Mouse (Mus musculus) lung, postnatal 14 days (tissue): ENCODE measurements at regions not wholly inside any gene's neighbourhood (a gene's known extent, or its start where the extent isn't known, plus 50 kb on each side); places are given as distances from the start of the nearest gene placed in this dataset.

ENCODE experiments used
- DNase-seq: peaks from one replicate; pipeline ENCODE4 v3.0.0; 2021

DNA sequence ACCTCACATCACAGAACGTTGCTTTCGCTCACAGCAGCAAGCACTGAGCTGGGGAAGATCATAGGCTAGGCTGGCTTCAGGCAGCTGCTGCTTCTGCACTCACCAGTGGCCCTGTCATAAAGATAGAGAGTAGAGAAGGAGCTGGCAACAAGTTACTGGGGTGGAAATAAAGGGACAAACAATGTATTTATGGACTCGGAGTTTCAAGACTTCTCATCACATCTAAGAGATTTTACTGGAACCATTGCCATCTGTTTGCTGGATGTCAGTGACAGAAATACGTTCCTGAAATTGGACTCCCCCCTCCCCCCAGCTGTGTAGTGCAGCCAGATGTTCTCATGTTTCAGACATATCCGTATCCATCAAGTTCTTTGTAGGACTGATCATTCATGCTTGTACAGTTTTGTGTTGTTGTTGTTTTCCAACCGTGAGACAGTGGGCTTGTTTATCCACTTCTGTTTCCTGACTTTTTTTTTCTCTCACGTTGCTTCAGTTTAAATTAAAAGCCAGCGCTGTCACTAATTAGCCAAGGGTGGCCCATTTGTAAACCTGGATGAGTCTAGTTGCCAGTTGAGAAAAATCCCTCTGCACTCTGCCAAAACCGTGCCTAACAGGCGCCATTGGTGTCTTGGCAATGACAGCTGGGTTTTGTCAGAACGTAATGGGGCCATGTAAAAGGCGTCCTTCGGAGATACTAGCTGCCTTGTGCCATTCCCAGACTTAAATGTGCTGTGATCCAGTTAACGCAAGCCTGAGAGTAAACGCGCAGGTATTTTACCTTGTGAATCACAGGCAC, 496.0 kb upstream of the Id4 start:
- no peak for DNase-seq

DNA sequence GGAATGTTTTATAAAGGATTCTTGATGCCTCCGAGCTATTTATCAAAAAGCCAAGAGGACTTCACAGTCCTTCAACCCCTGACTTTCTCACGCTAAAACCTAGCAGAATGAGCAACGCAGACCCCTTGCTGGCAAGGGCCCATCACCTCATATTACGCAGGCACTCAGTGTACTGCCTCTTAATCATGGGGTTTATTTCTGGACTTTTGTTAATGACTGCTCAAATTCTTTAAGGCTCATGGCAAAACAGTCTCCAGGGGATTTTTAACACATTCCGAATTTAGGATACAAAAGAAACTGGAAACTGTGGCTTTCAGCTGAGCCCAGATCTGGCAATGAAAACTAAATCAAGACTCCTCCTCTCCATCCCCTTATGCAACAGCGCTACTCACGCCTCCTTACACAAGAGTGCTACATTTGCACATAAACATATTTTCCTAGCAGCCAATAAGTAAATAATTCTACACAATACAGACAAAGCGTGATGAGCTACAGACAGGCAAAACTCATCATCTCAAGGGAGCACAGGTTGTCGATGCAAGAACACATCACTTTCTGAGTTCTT, 492.0 kb upstream of the Id4 start:
- DNase-seq = no peak

DNA sequence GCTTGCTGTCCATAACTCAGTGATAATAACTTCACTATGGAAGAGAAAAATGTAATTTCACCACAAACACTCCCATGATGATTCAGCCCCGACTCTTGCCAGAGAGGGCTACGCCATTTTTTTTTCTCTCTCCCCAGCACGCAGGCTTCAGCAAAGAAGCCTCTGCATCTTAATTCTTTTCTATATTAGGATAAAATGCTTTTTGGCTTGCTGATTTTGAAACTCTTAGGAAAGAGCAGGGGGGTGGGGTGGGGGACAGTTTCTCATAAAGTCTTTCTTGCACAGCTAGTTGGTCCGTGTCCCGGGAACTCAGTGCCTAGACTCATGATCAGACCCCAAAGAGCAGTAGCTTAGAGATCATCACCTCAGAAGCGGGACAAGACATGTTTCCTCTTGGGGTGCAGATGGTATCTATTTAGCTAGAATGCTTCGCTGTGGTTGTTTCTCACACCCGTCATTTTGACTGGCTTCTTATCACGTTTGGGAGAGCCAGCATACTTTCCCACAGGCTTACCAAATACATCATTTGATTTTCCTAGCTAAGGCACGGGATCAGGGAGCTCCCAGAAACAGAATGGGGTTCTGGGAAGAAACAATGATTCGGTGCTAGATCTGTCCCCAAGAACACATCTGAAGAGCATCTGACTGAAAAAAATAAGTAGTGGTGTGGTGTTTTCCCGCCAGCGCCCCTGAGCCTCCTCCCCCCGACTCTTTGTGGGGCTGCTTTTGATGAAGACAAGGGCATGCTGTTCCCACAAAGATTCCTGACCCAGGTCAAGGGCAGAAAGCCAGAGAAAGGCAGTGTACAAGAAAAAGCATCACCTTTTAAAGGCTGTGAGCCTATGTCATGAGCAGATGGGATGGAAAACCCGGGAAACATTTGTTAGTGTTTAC, 483.6 kb upstream of the Id4 start:
- DNase-seq = no peak

DNA sequence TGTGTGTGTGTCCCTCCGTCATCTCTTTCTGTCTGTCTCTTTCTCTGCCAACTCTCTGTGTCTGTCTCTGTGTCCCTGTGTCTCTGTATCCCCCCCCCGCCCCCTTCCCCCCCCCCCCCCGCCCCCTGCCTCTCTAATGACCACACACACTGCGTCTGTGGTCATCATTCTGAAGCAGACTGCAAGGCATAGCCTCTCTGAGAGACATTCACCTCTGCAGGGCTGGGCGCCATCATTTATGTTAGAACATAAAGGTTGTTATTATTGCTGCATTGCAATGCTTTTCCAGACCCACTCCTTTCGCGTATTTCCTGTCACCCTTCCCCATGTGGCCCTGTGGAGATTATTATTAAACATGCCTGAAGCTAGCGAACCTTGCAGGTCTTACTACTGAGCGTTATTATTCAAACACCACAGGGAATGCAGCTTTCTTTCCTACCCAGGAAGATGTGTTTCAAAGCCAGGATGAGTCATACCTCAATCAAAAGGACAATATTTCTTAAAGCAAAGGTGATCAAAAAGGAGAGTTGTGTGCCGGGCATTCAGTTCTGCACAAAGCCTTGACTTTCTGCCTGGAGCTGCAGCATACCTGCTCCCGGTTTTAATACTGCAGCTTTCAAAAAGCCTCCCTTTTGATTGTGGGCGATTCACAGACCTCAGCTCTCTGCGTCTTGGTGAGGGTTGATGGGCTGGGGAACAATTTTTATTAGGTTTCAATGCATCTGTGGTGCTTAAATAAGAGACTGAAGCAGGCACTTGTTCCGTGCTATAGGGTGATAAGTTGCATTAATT, 482.6 kb upstream of the Id4 start:
- no peak for DNase-seq

DNA sequence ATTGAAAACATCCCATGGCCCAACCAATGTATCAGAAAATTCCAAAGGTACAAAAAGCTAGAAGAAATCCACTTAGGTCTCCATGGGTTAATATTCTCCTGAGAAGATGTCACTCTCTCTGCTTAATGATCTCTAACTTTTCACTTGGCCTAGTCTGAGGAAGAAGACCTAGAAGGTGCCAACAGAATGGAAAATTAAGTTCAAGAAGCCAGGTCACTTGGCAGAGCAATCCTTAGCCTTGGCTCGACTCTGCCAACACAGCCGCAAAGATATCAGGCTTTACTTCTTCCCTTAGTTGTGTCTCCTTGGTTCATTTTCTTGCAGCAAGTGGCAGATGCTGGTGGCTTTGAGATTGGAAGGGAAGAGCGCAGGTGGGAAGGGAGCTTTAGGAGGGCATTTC, 476.6 kb upstream of the Id4 start:
- no peak for DNase-seq

DNA sequence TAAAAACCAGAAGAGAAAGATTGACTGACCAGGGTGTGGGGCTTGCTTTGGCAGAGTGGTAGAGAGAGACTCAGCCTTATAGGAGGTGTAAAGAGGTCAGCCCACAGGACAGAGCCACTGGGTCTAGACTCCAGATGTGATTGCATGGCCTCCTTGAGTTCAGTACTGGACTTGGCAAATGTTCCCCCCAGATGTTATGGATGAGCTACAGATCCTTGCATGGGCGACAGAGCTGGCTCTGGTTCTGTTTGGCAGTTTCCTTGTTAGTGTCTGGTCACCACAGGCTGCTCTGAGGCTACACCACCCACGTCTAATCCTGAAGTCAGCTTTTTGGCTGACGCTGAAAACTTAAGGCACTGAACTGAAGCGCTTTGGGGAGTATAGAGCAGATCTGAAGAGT, 463.2 kb upstream of the Id4 start:
- no peak for DNase-seq

DNA sequence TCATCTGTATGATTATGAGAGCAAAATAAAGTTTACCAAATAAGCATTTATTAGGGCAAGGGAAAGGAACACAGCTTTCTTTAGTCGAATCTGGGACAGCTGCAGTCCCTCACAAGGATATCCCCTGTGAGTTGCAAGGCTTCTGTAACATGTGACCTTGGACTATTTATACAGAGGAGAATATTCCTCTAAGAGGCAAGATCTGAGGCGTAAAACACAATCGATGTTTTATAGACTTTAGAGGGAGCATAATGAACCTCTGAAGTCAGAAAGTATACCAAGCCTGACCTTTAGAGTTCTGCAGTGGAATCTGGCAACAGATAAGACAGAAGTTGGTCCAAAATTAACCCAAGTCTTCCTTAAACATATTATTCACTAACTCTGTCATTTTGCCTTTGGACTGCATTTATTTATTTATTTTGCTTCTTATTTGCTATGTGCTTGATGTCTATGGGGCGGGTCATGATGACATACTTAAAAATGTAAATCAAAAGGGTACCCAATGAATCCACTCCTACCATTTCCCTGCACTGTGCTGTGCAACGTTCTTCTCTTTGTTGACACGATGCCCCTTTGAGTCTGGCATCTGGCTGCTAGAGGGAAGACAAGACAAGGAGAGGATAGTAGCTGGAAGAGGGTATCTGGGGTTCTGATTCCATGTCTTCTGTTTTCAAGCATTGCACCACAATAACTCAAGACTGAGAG, 449.2 kb upstream of the Id4 start:
- DNase-seq = no peak

DNA sequence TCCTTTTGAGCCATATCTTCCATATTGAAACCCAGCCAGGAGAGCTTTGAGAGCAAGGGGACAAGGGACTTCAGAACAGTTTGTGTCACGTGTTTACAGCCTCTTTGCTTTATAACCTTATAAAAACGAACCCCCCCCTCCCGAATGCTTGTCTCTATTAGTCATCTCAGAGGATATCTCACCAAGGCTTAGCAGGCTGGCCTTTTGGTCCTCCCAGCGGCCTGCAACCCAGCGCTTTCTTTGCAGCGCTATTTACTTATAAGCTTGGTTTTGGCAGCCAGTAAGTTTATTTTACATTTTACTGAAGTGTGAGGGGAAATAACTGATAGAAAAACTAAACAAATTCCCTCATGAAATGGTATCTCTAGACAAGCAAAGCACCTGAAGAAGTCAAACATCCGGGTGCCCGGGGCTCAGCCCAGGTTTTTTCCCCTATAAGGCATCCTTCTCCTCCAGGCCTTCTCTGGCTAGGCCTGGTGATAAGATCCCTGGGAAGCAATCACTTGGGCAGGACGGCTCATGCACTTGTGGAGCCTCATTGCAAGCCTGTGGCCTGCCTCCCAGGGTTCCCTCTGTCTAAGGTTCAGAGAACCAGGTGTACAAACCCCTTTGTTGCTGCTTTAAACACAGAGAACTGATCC, 442.0 kb upstream of the Id4 start:
- DNase-seq = no peak

DNA sequence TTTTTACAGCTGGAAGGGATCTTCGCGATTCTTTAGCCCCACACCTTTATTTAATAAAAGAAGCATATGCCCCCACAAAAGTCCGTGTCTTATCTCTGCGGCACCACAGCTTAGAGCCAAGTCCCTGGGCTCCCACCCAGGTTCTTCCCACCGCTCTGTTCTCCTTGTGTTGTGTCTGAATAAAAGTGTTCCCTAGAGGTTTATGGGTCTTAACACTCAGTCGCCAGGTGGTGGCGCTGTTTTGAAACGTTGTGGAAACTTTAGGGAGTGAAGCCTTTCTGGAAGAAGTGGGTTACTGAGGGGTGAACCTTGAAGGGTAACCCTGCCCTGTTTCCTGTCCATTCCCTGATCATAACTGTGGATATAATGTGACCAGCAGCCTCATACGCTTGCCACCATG, 424.5 kb upstream of the Id4 start:
- peak; percentile 36 for DNase-seq

DNA sequence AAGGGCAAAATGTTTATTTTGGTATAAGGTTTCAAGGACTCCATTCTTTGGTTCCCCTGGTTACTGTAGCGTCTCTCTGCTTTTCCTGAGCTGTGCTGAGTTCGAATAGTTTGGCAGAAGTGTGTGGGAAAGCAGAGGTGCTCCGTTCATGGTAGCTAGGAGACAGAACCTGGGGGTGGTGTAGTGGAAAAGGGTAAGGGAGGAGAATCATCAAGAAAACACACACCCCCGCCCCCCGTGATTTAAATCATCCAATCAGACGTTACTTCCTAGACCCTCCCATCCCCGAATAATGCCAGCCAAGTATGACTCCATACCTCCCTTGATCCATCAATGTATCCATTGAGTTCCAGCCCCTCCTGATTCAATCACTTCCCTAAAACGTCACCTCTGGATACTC, 418.6 kb upstream of the Id4 start:
- no peak for DNase-seq

DNA sequence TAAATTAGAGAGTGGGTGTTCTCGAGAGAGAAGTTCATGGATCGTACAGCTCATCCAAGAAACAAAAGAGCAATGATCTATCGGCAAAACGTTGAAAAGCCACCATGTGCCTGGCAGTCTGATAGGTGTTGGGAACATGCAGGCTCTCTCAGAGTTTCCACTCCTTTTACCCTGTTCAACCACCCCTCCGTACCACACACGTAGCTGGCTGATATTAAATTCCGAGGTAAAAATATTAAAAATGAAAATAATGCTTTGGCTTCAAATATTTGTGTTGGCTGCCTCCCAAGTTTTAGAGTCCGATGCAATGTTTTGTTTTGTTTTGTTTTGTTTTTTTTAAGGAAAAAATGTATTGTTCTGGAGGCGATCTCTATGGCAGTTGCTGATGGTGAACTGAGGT, 418.0 kb upstream of the Id4 start:
- no peak for DNase-seq

DNA sequence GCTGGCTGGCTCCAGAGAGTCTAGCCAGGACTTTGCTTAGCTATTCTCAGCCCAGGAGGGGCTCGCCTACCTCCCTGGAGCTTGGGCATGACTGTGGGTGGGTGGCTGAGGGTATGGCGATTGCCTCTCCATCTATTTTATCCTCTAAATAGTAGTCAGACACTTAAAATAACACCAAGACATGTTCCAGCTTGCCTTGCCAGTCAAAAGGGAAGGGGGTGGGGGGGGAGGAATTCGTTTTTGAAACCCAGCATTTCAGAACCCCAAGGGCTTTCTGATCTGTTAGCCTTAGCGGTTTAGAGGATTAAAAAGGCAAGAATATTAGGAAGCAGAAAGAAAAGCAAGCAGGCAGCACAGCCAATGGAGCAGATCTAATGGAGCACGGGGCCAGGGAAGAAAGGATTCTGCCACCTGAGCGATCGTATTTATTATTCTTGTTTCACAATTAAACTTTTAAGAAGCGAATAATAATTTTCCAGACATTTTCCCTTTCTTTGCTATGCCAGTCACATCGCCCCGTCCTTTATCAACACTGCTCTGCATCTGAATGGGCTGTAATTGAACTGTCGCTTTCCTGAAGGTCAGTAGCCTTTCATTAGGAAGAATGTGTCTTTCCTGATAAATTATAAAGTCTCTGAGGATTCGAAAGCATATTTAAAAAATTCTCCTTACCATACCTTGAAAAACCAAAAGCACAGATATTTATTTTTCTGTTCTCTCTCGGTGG, 417.3 kb upstream of the Id4 start:
- DNase-seq = no peak

DNA sequence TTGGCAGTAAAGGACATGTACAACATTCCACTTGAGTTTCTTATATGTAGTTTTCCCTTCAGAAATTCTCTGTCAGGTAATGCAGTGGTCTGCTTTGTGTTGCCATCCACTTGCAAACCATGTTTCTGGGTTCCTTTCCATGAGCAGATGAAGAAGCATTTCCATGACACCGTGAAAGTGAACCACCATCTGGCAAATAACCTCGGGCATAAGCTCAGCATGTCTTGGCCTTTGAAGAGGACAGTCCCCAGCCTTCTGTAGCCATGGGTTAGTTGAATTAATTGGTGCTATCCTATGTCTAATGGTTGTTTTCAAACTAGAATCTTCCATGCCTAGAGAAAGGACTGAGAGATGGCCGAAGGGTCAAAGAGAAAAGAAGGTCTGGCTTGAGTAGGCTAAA, 414.3 kb upstream of the Id4 start:
- DNase-seq = no peak

DNA sequence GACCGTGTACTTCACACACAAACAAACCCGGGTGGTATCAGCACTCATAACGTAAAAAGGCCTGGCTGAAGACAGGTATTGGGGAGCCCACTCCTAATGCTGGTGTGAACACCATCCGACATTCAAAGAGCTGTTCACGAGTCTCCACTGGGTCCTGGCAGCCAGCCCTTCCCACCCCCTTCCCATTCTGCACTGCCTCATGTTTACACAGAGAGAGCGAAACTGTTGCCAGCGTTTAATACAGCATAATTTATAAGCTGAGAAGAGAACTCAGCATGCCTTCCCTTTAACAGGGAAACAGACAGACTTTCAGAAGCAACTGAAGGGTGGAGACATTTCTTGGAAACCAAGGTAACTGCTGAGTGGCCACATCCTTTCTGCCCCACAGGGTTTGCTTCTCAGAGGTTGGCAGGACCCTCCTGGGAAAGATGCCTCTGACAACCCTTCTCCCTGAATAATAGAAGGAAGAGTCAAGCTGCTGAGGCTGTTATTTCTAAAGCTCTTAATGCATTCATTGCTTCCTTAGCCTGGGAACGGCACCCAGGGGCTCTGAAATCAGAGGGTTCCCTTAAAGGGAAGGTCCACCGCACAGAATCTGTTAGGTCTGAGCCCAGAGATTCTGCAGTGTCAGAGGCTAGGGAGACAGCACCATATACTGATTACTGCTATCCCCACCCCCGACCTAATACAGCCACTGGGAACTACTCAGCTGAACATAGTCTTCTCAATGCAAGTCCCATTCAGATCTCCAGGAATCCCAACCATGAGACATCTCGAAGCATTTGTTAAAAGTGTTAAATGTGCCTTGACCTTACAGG, 412.4 kb upstream of the Id4 start:
- DNase-seq = peak; percentile 50

DNA sequence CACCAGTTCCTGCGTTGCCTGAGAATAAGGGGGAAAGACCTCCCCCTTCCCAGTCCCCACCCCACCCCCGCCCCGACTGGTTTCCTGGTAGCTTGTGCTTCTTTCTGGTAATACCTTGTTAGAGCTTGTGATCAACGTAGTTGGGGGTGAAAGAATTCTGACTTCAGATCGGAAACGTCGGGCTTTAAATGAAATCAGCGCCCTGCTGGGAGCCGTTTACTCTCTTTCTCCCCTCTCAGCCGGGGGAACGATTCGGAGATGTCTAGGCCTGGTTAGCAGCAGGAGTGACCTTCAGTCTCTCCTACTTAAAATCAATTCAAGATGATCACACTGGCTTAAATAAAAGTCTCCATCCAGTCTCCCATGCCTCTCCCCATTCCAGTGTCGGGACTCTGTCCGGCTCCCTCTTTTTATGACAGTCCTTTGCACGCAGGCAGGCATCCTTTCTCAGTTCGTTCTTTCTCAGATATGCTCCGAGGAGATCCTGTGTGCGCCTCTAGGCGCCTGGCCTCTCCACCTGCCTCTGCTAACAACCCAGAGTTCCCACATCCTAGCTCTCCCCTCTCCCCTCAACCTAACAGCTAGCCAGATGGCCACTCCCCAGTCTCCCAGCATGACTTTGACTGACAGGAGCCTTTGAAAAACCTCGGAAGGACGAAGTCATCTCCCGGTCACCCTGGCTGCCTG, 405.5 kb upstream of the Id4 start:
- DNase-seq = no peak

DNA sequence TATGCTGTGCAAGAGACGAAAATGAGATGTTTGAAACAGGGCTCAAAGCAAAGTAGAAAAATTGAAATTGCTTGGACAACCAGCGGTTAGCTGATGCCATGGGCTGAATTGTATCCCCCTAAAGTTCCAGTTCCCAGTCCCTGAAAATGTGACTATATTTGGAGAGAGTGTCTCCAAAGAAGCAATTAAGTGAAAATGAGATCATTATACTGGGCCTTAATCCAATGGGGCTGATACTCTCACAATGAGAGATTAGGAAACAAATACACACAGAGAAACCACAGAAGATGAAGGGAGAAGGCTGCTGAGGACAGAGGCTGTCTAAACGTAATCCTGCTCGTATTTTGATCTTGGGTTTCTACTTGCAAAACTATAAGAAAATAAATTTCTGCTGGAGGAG, 402.1 kb upstream of the Id4 start:
- DNase-seq = no peak

DNA sequence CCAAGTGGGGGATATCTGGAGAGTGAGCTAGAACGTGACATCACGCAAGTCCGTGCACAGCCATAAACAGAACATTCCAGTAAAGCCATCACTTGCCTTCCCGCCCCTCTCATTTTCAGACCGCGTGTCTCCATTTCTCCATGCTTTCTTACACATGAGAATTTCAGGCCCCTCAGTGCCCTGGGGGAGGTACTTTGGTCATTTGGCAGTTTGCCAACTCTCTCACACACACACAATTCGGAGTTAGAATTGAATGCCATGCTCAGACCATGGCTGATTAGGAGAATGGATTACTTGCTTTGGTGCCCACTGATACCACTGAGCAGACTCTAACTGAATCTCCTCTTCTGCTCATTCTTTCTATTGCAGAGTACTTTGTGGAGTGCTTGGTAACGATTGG, 400.7 kb upstream of the Id4 start:
- DNase-seq = no peak

DNA sequence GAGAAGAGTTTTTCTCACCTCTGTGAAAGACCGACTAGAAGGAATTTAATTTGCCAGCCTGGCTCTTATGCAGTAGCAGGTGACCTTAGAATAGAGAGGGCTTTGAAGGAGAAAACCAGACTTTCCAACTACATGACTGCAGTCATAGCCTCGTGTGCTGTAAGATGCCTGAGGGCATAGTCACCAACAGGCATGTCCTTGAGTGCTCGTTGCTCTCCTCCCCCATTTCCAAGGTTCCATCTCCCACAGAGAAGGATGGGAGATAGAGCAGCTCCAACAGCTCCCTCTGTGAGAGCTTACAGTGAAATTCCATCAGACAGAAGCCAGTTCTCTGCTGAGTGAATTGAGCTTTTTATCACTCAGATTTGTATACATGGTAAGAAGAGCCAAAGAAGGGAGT, 398.1 kb upstream of the Id4 start:
- DNase-seq = no peak

DNA sequence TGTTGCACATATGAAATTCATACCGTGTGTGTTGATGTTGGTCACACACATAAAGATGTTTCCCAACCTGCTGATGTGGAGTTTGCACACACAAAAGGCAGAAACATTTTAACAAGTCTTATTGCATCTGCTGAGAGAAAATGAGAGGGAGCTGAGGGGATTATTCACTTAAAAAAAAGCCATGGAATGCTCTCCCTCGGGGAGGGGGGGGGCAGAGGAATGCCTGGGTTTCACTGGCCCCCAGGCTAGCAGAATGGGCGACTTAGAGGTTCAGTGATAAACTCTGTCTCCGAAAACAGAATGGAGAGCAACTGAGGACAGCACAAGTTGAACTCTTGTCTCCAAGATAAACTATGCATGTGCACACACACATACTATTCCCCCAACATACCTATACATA, 392.4 kb upstream of the Id4 start:
- DNase-seq = no peak
